Mouse (Mus musculus): ENCODE results near the gene Cc2d1a. TPM values are rescaled to one million over a fixed set of nuclear protein-coding genes. Genes with fewer than 3 reads are reported as not detected.

The Cc2d1a gene
- polyA plus RNA-seq, 1 experiment, result 27.7 TPM

DNA sequence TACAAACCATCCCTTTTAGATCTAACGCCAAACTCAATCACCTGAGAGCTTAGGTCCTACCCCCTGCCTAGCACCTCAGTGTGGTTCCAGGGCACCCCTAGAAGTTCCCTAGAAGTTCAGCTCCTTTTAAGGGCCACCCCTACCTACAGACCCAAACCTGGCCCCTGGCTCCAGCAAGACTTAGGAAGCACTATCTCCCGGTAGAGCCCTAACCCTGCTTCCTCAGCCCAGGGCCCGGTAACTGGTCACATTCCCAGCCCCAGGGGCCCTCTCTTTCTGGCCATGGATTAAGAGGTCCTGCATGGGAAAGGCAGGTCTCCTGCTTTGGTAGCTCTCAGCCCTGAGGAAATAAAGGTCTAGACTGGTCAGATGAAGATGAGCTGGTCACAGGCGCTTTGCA is 32.2 kb upstream of the Cc2d1a start:
- DNase-seq, result no peak
- Histone ChIP-seq H3K4me3 (replicated peaks; ENCODE audit: extremely low read depth, low read depth, low read length) (no peak overlapping the region), H3K4me1 (ENCODE audit: control insufficient read depth, insufficient read depth, low read length) (peaks cover 11% of the 10 kb centered on the region)
- TF ChIP-seq CTCF (IDR thresholded peaks at IDR 0.05; ENCODE audit: insufficient read depth, low read length) (no peak), POLR2A (IDR thresholded peaks at IDR 0.05; ENCODE audit: borderline replicate concordance, extremely low read depth, low read depth, low read length) (no peak)
- 58% methylated on average over 4 of the region's 4 CpGs for WGBS

DNA sequence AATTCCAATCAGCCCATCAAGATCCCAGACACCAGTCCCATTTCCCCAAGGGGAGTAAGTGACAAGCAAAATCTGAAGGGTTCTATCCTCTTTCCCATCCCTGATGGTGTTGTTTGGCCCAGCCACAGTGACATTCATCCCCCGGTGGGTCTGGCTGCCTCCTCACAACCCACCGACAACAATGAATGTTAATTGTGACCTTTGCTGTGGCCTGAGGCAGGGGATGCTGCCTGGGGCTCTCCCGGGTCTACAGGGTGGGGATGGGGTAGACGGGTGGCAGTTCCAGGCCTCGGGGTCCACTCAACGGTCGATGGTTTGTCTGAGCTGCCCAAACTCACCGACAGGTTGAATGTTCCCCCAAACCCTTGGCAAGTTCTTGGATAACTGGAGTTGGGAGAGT is 30.9 kb upstream of the Cc2d1a start:
- Histone ChIP-seq H3K4me3 (replicated peaks; ENCODE audit: extremely low read depth, low read depth, low read length) (no peak overlapping the region), H3K4me1 (ENCODE audit: control insufficient read depth, insufficient read depth, low read length) (peaks cover 11% of the 10 kb centered on the region)
- no peak for TF ChIP-seq CTCF (IDR thresholded peaks at IDR 0.05; ENCODE audit: insufficient read depth, low read length)
- TF ChIP-seq POLR2A (IDR thresholded peaks at IDR 0.05; ENCODE audit: borderline replicate concordance, extremely low read depth, low read depth, low read length), result no peak
- WGBS, result 84% methylated on average over 8 of the region's 8 CpGs
- DNase-seq, result no peak

DNA sequence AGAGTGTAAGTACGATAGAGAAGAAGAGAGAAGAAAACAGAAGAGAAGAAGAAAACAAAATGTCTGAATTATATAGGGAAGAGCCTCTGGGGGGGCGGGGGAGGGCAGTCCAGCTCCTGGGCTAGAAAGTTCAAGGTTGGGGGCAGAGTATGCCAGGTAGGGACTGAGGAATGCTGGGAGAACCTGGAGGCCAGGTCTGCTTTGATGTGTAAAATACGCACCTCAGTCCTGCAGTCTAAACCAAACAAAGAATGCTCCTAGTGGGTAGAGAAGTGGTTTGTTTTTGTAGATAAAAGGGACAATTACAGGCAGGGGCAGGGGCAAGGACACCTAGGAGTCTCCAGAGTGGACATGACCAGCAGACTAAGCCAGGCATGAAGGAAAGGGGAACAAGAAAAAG is 29.7 kb upstream of the Cc2d1a start:
- TF ChIP-seq POLR2A (IDR thresholded peaks at IDR 0.05; ENCODE audit: borderline replicate concordance, extremely low read depth, low read depth, low read length) (no peak), CTCF (IDR thresholded peaks at IDR 0.05; ENCODE audit: insufficient read depth, low read length) (no peak)
- no peak for DNase-seq
- WGBS, result 84% methylated on average over 3 of the region's 3 CpGs

DNA sequence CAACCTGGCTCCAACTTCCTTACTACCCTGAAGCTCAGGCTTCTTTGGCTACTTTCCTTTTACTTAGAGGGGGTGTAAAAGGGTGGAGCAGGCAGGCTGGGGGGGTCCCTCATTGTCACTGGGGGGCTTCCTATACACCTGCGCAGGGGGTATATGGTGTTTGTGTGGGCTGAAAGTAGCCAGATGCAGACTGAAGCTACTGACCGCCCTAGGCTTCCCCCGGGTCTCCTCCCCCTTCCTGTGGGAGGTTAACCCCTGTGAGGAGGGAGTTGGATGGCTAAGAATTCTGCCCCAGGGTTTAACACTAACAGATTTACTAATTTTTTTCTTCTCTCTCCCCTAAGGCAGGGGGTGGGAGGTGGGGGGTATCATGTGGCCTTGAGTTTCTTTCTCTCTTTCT is 28.8 kb upstream of the Cc2d1a start:
- TF ChIP-seq POLR2A (IDR thresholded peaks at IDR 0.05; ENCODE audit: borderline replicate concordance, extremely low read depth, low read depth, low read length) (no peak), CTCF (IDR thresholded peaks at IDR 0.05; ENCODE audit: insufficient read depth, low read length) (no peak)
- Histone ChIP-seq H3K4me3 (replicated peaks; ENCODE audit: extremely low read depth, low read depth, low read length) (no peak overlapping the region), H3K4me1 (ENCODE audit: control insufficient read depth, insufficient read depth, low read length) (peaks cover 5% of the 10 kb centered on the region)
- no peak for DNase-seq
- WGBS, result 23% methylated on average over 3 of the region's 3 CpGs

More for the DNA sequence above, 29.7 kb upstream of the Cc2d1a start:
- Histone ChIP-seq H3K4me1 (ENCODE audit: control insufficient read depth, insufficient read depth, low read length) (peaks cover 5% of the 10 kb centered on the region), H3K4me3 (replicated peaks; ENCODE audit: extremely low read depth, low read depth, low read length) (no peak overlapping the region)

DNA sequence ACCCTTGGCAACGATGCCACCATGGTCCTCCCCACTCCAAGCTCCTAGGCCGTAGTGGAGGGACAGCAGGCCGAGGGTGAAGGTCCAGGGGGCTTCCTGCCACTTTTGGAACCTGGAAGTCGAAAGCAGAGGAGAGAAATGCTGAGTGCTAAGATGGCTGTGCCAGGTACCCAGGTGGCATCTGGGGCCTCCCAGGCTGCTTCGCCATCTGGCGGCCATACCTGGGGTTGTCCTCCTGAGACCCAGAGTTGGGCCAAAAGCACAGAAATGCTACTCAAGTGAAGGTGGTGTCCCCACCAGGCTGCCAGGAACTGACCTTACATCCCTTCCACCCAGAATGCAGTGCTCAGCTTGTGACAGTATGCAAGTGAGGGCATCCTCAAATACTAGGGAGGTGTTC is 26.1 kb upstream of the Cc2d1a start:
- H3K4me1 ChIP-seq (ENCODE audit: control insufficient read depth, insufficient read depth, low read length), result no peaks in the 10 kb centered on the region
- no peak for DNase-seq
- TF ChIP-seq POLR2A (IDR thresholded peaks at IDR 0.05; ENCODE audit: borderline replicate concordance, extremely low read depth, low read depth, low read length), result no peak
- peak; percentile 19; the same call in 1 of the 2 replicates for TF ChIP-seq CTCF (IDR thresholded peaks at IDR 0.05; ENCODE audit: insufficient read depth, low read length)
- 86% methylated on average over 6 of the region's 6 CpGs for WGBS
- no peak overlapping the region for H3K4me3 ChIP-seq (replicated peaks; ENCODE audit: extremely low read depth, low read depth, low read length)

DNA sequence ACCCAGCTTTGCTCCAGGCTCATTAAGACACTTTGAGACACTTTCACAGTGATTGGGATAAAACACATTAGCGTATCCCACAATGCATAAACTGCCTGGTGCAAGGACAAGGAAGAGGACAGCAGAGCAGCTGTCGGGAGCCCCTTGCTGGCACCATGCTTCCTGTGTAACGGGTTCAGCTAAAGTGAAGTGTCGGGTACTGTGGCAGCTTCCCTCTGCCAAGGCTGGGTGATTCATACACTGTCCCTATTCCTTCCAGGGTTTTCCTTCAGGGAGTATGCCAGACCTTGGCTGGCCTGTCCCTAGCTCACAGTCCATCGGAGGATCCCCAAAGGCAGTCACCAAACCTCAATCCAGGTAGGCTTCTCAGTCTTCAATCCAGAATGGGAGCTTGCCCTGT is 22.4 kb upstream of the Cc2d1a start:
- whole genome bisulfite sequencing, result 74% methylated on average over 5 of the region's 5 CpGs
- no peak for DNase-seq
- Histone ChIP-seq H3K4me3 (replicated peaks; ENCODE audit: extremely low read depth, low read depth, low read length) (no peak overlapping the region), H3K4me1 (ENCODE audit: control insufficient read depth, insufficient read depth, low read length) (no peaks in the 10 kb centered on the region)
- no peak for TF ChIP-seq CTCF (IDR thresholded peaks at IDR 0.05; ENCODE audit: insufficient read depth, low read length)
- TF ChIP-seq POLR2A (IDR thresholded peaks at IDR 0.05; ENCODE audit: borderline replicate concordance, extremely low read depth, low read depth, low read length), result no peak

DNA sequence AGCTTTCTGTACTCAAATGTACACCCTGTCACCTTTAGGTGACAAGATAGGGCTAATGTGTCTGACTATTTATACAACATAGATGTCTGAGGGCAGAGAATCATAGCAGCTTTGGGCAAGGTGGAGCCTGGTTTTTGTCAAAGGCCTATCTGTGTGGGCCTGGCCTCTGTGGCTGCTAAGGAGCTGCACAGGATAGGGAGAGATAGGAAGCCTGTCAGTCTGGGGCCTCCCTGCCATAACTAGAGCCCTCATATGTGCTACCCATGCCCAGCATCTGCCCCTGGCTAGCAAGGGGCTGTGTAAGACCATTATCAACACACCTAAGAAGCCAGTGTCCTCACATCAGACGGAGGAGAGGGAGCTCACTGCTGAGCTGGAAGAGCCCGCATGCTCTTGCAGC is 20.0 kb upstream of the Cc2d1a start:
- TF ChIP-seq CTCF (IDR thresholded peaks at IDR 0.05; ENCODE audit: insufficient read depth, low read length) (no peak), POLR2A (IDR thresholded peaks at IDR 0.05; ENCODE audit: borderline replicate concordance, extremely low read depth, low read depth, low read length) (no peak)
- 95% methylated on average over 2 of the region's 2 CpGs for WGBS
- Histone ChIP-seq H3K4me1 (ENCODE audit: control insufficient read depth, insufficient read depth, low read length) (no peaks in the 10 kb centered on the region), H3K4me3 (replicated peaks; ENCODE audit: extremely low read depth, low read depth, low read length) (no peak overlapping the region)
- no peak for DNase-seq

DNA sequence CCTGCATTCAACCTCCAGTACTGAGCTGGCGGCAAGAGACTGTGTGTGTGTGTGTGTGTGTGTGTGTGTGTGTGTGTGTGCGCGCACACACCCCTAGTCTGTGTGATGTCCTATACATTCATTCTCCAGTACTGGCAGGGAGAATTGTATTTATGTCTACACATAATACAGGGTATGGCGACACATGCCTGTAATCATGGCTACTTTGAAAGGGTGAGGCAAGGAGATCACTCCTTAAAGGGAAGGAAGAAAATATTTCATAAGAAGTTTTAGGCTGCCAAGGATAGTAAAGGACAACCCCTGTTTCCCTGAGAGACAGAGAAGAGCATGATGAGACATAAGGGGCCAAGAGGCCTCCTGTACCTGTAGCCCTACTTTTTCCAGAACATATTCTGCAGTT is 9.9 kb upstream of the Cc2d1a start:
- no peak for DNase-seq
- 94% methylated on average over 4 of the region's 4 CpGs for WGBS
- Histone ChIP-seq H3K4me1 (ENCODE audit: control insufficient read depth, insufficient read depth, low read length) (no peaks in the 10 kb centered on the region), H3K4me3 (replicated peaks; ENCODE audit: extremely low read depth, low read depth, low read length) (no peak overlapping the region)
- TF ChIP-seq POLR2A (IDR thresholded peaks at IDR 0.05; ENCODE audit: borderline replicate concordance, extremely low read depth, low read depth, low read length) (no peak), CTCF (IDR thresholded peaks at IDR 0.05; ENCODE audit: insufficient read depth, low read length) (no peak)

DNA sequence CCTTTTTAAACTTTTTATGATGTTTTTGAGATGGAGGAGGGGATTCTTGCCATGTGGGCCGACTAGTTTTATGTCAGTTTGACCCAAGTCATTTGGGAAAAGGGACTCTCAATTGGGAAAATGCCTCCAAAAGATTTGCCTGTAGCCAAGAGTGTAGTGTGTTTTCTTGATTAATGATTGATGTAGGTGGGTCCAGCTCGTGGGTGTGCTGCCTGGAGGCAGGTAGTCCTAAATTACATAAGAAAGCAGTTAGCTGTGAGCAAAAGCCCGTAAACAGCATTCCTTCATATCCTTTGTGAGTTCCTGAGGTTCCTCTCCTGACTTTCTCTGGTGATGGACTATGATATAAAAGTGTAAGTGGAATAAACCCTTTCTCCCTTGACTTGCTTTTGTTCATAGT is 1.4 kb upstream of the Cc2d1a start:
- Histone ChIP-seq H3K4me1 (ENCODE audit: control insufficient read depth, insufficient read depth, low read length) (peaks cover 6% of the 10 kb centered on the region), H3K4me3 (replicated peaks; ENCODE audit: extremely low read depth, low read depth, low read length) (no peak overlapping the region)
- DNase-seq, result no peak
- TF ChIP-seq CTCF (IDR thresholded peaks at IDR 0.05; ENCODE audit: insufficient read depth, low read length) (no peak), POLR2A (IDR thresholded peaks at IDR 0.05; ENCODE audit: borderline replicate concordance, extremely low read depth, low read depth, low read length) (no peak)
- 67% methylated on average over 3 of the region's 3 CpGs for WGBS

DNA sequence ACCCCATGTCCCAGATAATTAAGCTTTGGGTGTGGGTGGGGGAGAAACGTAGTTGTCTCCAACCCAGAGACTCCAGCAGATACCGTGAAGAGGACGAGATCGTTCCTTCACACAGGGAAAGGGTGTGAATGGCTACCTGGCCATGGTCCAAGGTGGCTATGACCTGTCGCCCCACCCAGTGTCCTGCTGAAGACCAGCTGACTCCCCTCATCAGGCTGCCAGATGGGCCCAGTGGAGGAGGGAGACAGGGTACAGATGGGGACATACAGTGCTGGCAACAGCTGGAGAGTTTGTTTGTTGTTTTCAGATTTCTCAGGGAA is 755 bp upstream of the Cc2d1a start:
- H3K4me1 ChIP-seq (ENCODE audit: control insufficient read depth, insufficient read depth, low read length), result peaks cover 6% of the 10 kb centered on the region
- DNase-seq, result no peak
- WGBS, result 65% methylated on average over 5 of the region's 5 CpGs
- TF ChIP-seq CTCF (IDR thresholded peaks at IDR 0.05; ENCODE audit: insufficient read depth, low read length) (no peak), POLR2A (IDR thresholded peaks at IDR 0.05; ENCODE audit: borderline replicate concordance, extremely low read depth, low read depth, low read length) (no peak)
- no peak overlapping the region for H3K4me3 ChIP-seq (replicated peaks; ENCODE audit: extremely low read depth, low read depth, low read length)

All from lung, adult 2 months (tissue).